ENCODE assay signal across 10 mouse cellular contexts in the genomic region with DNA sequence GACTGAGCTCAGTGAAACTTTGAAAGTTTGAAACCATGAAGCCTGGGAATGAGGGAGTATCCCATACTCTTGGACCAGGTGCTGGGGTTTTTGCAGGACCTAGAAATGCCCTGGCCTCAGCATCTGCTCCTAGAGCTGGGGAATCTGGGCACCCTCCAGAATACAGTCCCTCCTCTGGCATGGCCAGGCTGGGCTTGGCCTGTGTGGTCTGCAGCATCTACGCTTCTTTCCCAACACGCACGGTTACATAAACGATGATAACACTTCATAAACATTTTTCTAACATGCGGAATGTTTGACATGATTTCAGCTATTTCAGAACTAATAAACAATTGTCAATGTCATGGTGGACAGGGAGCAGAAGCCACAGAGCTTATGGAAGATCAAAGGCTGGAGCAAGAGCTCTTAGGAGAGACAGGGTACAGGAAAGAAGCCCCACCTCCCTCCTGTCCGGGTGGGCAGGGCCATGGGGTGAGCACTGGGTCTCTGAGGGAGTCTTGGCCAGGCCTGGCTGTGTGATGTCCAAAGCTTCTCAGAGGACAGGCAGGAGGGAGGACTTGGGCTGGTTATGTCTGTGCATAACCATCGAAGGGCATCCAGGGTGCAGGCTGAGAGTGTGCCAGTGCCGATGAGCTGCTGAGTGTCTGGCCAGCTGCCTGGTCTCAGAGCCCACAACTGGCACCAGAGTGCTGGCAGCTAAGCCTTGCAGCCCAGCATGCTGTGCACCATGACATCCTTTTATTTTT. TPM values are rescaled to one million over a fixed set of nuclear protein-coding genes. Genes with fewer than 3 reads are reported as not detected.
DNase-seq lines count a peak whose midpoint lies in the region; ATAC-seq and TF ChIP-seq lines count a peak whose summit lies in the region.
"Had no signal": no experiment of that assay in that cellular context is flagged by ENCODE, and none has a peak within 500 bp of the region (broad histone marks: within the 10 kb centered on the region; RNA-seq: fewer than 3 reads in every experiment).

No protein-coding gene starts in this region.

- no peak overlapping the region for H3K4me2 ChIP-seq in heart, embryonic 15.5 days
- no peak overlapping the region for H3K4me2 ChIP-seq in stomach, postnatal 0 days (replicated peaks; ENCODE audit: low read depth)
- H3K4me2 ChIP-seq in midbrain, embryonic 14.5 days (ENCODE audit: low read length), result no peak overlapping the region
- H3K4me2 ChIP-seq in forebrain, embryonic 13.5 days, result no peak overlapping the region
- H3K4me2 ChIP-seq: embryonic facial prominence, embryonic 12.5 days; hindbrain, embryonic 14.5 days had no signal

- no peak overlapping the region for H3K9ac ChIP-seq in heart, embryonic 15.5 days
- no peak overlapping the region for H3K9ac ChIP-seq in stomach, postnatal 0 days (ENCODE audit: low read length)
- no peak overlapping the region for H3K9ac ChIP-seq in midbrain, embryonic 14.5 days (replicated peaks; ENCODE audit: low read length)
- no peak overlapping the region for H3K9ac ChIP-seq in forebrain, embryonic 13.5 days
- H3K9ac ChIP-seq: embryonic facial prominence, embryonic 12.5 days; hindbrain, embryonic 14.5 days; liver, embryonic 14.5 days had no signal

- peaks cover 3% of the 10 kb centered on the region; the same call in 1 of the 2 replicates for H3K4me1 ChIP-seq in lung, adult 2 months (ENCODE audit: control insufficient read depth, insufficient read depth, low read length)
- peaks cover 14% of the 10 kb centered on the region for H3K4me1 ChIP-seq in heart, embryonic 15.5 days (replicated peaks)
- no peaks in the 10 kb centered on the region for H3K4me1 ChIP-seq in stomach, postnatal 0 days (replicated peaks; ENCODE audit: control insufficient read depth, insufficient read depth)
- H3K4me1 ChIP-seq in midbrain, embryonic 14.5 days (ENCODE audit: control insufficient read depth, insufficient read depth, low read length), result no peaks in the 10 kb centered on the region
- no peaks in the 10 kb centered on the region for H3K4me1 ChIP-seq in forebrain, embryonic 13.5 days
- H3K4me1 ChIP-seq: embryonic facial prominence, embryonic 12.5 days had no signal

- no peak for TF ChIP-seq POLR2A in lung, adult 2 months (IDR thresholded peaks at IDR 0.05; ENCODE audit: borderline replicate concordance, extremely low read depth, low read depth, low read length)

- 0 out of 2 replicates have a peak, but pooled peaks have one; percentile 19 for ATAC-seq in heart, embryonic 15.5 days (replicated peaks; ENCODE audit: insufficient number of reproducible peaks, insufficient read depth, low FRiP score, low read depth)
- ATAC-seq in stomach, postnatal 0 days (ENCODE audit: low FRiP score, low TSS enrichment), result peak; percentile 67; the same call in 1 of the 2 replicates
- no peak for ATAC-seq in midbrain, embryonic 14.5 days (ENCODE audit: low FRiP score, low TSS enrichment)
- no peak for ATAC-seq in forebrain, embryonic 13.5 days

- no peak overlapping the region for H3K27ac ChIP-seq in heart, embryonic 15.5 days
- peak overlapping the region; percentile 30; the same call in 1 of the 2 replicates for H3K27ac ChIP-seq in stomach, postnatal 0 days (replicated peaks)
- H3K27ac ChIP-seq in midbrain, embryonic 14.5 days (replicated peaks; ENCODE audit: low read depth, low read length), result no peak overlapping the region
- no peak overlapping the region for H3K27ac ChIP-seq in forebrain, embryonic 13.5 days
- H3K27ac ChIP-seq: embryonic facial prominence, embryonic 12.5 days; hindbrain, embryonic 14.5 days; liver, embryonic 14.5 days had no signal

- no peak overlapping the region for H3K4me3 ChIP-seq in lung, adult 2 months (replicated peaks; ENCODE audit: extremely low read depth, low read depth, low read length)
- no peak overlapping the region for H3K4me3 ChIP-seq in heart, embryonic 15.5 days
- no peak overlapping the region for H3K4me3 ChIP-seq in stomach, postnatal 0 days (ENCODE audit: low read depth, low read length)
- no peak overlapping the region for H3K4me3 ChIP-seq in midbrain, embryonic 14.5 days (replicated peaks; ENCODE audit: low read depth, low read length)
- H3K4me3 ChIP-seq in forebrain, embryonic 13.5 days, result no peak overlapping the region
- H3K4me3 ChIP-seq: embryonic facial prominence, embryonic 12.5 days had no signal

- peak; percentile 22 for TF ChIP-seq EP300 in stomach, postnatal 0 days (optimal IDR thresholded peaks at IDR 0.05)

- no peak for TF ChIP-seq CTCF in lung, adult 2 months (IDR thresholded peaks at IDR 0.05; ENCODE audit: insufficient read depth, low read length)
- no peak for TF ChIP-seq CTCF in stomach, postnatal 0 days (IDR thresholded peaks at IDR 0.05; ENCODE audit: low read depth)

- WGBS in lung, adult 2 months, result 45% methylated on average over 8 of the region's 8 CpGs
- 63% methylated on average over 8 of the region's 8 CpGs for WGBS in heart, embryonic 15.5 days
- 39% methylated on average over 8 of the region's 8 CpGs for WGBS in stomach, postnatal 0 days
- WGBS in midbrain, embryonic 14.5 days, result 86% methylated on average over 8 of the region's 8 CpGs
- 89% methylated on average over 8 of the region's 8 CpGs for WGBS in forebrain, embryonic 13.5 days

- H3K27me3 ChIP-seq in heart, embryonic 15.5 days, result no peaks in the 10 kb centered on the region
- no peaks in the 10 kb centered on the region for H3K27me3 ChIP-seq in stomach, postnatal 0 days (ENCODE audit: control insufficient read depth, insufficient read depth, low read length)
- no peaks in the 10 kb centered on the region for H3K27me3 ChIP-seq in midbrain, embryonic 14.5 days (ENCODE audit: control insufficient read depth, insufficient read depth, low read length)
- no peaks in the 10 kb centered on the region for H3K27me3 ChIP-seq in forebrain, embryonic 13.5 days
- H3K27me3 ChIP-seq: embryonic facial prominence, embryonic 12.5 days had no signal

- no peaks in the 10 kb centered on the region for H3K36me3 ChIP-seq in heart, embryonic 15.5 days
- H3K36me3 ChIP-seq in stomach, postnatal 0 days (ENCODE audit: control insufficient read depth, insufficient read depth, low read length), result no peaks in the 10 kb centered on the region
- H3K36me3 ChIP-seq in midbrain, embryonic 14.5 days (ENCODE audit: control insufficient read depth, insufficient read depth, low read length), result no peaks in the 10 kb centered on the region
- no peaks in the 10 kb centered on the region for H3K36me3 ChIP-seq in forebrain, embryonic 13.5 days (ENCODE audit: poor library complexity, severe bottlenecking)
- H3K36me3 ChIP-seq: embryonic facial prominence, embryonic 12.5 days had no signal

- peak; percentile 47 to 57 for DNase-seq in lung, adult 18-20 months
- DNase-seq in lung, adult 2 months, result no peak
- DNase-seq in cerebellum, postnatal 10 days, result peak; percentile 66 to 81
- no peak for DNase-seq in stomach, postnatal 0 days (ENCODE audit: low spot score)
- no peak for DNase-seq in midbrain, embryonic 14.5 days

- H3K9me3 ChIP-seq in heart, embryonic 15.5 days (replicated peaks), result no peaks in the 10 kb centered on the region
- no peaks in the 10 kb centered on the region for H3K9me3 ChIP-seq in stomach, postnatal 0 days (ENCODE audit: control insufficient read depth, low read length)
- 0 out of 2 replicates have a peak, but pooled peaks cover 5% of the 10 kb centered on the region for H3K9me3 ChIP-seq in midbrain, embryonic 14.5 days (ENCODE audit: control insufficient read depth, low read length)
- no peaks in the 10 kb centered on the region for H3K9me3 ChIP-seq in forebrain, embryonic 13.5 days (replicated peaks)
- H3K9me3 ChIP-seq: embryonic facial prominence, embryonic 12.5 days had no signal

RNA-seq across cellular contexts. Expression of a gene that starts 16.9 kb away (rescaled TPM):
- 1.4 and 2.3 TPM in 2 replicates for polyA plus RNA-seq in lung, adult 2 months (2012; rRNA removed)
- polyA plus RNA-seq in heart, embryonic 15.5 days (2015; fragmentation: Nextera tagmentation; extraction: Ambion mirVana), result 0.06 and 0.28 TPM in 2 replicates
- polyA plus RNA-seq in stomach, postnatal 0 days (2015; fragmentation: Nextera tagmentation; extraction: Ambion mirVana), result 1.2 and 1.8 TPM in 2 replicates
- polyA plus RNA-seq in midbrain, embryonic 14.5 days (2014; fragmentation: Nextera tagmentation; extraction: Ambion mirVana), result not detected in 2 replicates
- polyA plus RNA-seq in forebrain, embryonic 13.5 days (2015; fragmentation: Nextera tagmentation; extraction: Ambion mirVana), result not detected in 2 replicates
- polyA plus RNA-seq: hindbrain, embryonic 14.5 days had no signal

RNA-seq across cellular contexts. Expression of a gene that starts 27.9 kb away (rescaled TPM):
- polyA plus RNA-seq in lung, adult 2 months (2012; rRNA removed), result 5.4 and 9.9 TPM in 2 replicates
- polyA plus RNA-seq in heart, embryonic 15.5 days (2015; fragmentation: Nextera tagmentation; extraction: Ambion mirVana), result 5.3 and 7.9 TPM in 2 replicates
- 5.9 and 6.6 TPM in 2 replicates for polyA plus RNA-seq in stomach, postnatal 0 days (2015; fragmentation: Nextera tagmentation; extraction: Ambion mirVana)
- not detected in 2 replicates for polyA plus RNA-seq in midbrain, embryonic 14.5 days (2014; fragmentation: Nextera tagmentation; extraction: Ambion mirVana)
- not detected in 2 replicates for polyA plus RNA-seq in forebrain, embryonic 13.5 days (2015; fragmentation: Nextera tagmentation; extraction: Ambion mirVana)

RNA-seq across cellular contexts. Expression of a gene that starts 33.3 kb away (rescaled TPM):
- polyA plus RNA-seq in lung, adult 2 months (2012; rRNA removed), result 22.7 and 28.2 TPM in 2 replicates
- polyA plus RNA-seq in heart, embryonic 15.5 days (2015; fragmentation: Nextera tagmentation; extraction: Ambion mirVana), result 8.4 and 10.5 TPM in 2 replicates
- polyA plus RNA-seq in stomach, postnatal 0 days (2015; fragmentation: Nextera tagmentation; extraction: Ambion mirVana), result 7.5 and 8.5 TPM in 2 replicates
- 32.0 and 37.5 TPM in 2 replicates for polyA plus RNA-seq in midbrain, embryonic 14.5 days (2014; fragmentation: Nextera tagmentation; extraction: Ambion mirVana)
- 11.0 and 12.7 TPM in 2 replicates for polyA plus RNA-seq in forebrain, embryonic 13.5 days (2015; fragmentation: Nextera tagmentation; extraction: Ambion mirVana)

RNA-seq across cellular contexts. Expression of a gene that starts 49.4 kb away (rescaled TPM):
- polyA plus RNA-seq in lung, adult 2 months (2012; rRNA removed), result 2,052 and 2,661 TPM in 2 replicates
- 259 and 352 TPM in 2 replicates for polyA plus RNA-seq in heart, embryonic 15.5 days (2015; fragmentation: Nextera tagmentation; extraction: Ambion mirVana)
- 604 and 680 TPM in 2 replicates for polyA plus RNA-seq in stomach, postnatal 0 days (2015; fragmentation: Nextera tagmentation; extraction: Ambion mirVana)
- 409 and 512 TPM in 2 replicates for polyA plus RNA-seq in midbrain, embryonic 14.5 days (2014; fragmentation: Nextera tagmentation; extraction: Ambion mirVana)
- 483 and 550 TPM in 2 replicates for polyA plus RNA-seq in forebrain, embryonic 13.5 days (2015; fragmentation: Nextera tagmentation; extraction: Ambion mirVana)

Comparison
In these comparisons a context has a peak if more than half of its experiments do, and no peak if none do; other contexts are left out.
1. DNase-seq: peak in lung, adult 18-20 months (2 of 2) and cerebellum, postnatal 10 days (2 of 2); none in lung, adult 2 months (single experiment), stomach, postnatal 0 days (single experiment) and midbrain, embryonic 14.5 days (single experiment).
2. ATAC-seq: peak in heart, embryonic 15.5 days (single experiment) and stomach, postnatal 0 days (single experiment); none in midbrain, embryonic 14.5 days (single experiment) and forebrain, embryonic 13.5 days (single experiment).